8 mouse cellular contexts compared by ENCODE assay signal in genomic region chr7:112023150-112023600, GRCm38 (mm10). TPM values are rescaled to one million over a fixed set of nuclear protein-coding genes. Genes with fewer than 3 reads are reported as not detected.
DNase-seq lines count a peak whose midpoint lies in the region; ATAC-seq and TF ChIP-seq lines count a peak whose summit lies in the region.

Gene Usp47 (plus strand): TSS chr7:112023504.

- peak within 1 kb of the TSS; percentile 86 for H3K4me3 ChIP-seq in bone marrow, adult 2 months (replicated peaks; ENCODE audit: control insufficient read depth, low read depth, low read length)
- H3K4me3 ChIP-seq in embryonic facial prominence, embryonic 14.5 days (ENCODE audit: low read depth, low read length): peak within 1 kb of the TSS; percentile 98
- peak within 1 kb of the TSS; percentile 92 for H3K4me3 ChIP-seq in limb, embryonic 13.5 days
- peak within 1 kb of the TSS; percentile 95 for H3K4me3 ChIP-seq in midbrain, embryonic 15.5 days

- no peaks in the 10 kb centered on the region for H3K9me3 ChIP-seq in embryonic facial prominence, embryonic 14.5 days (ENCODE audit: control insufficient read depth, low read length)
- H3K9me3 ChIP-seq in limb, embryonic 13.5 days: no peaks in the 10 kb centered on the region
- no peaks in the 10 kb centered on the region for H3K9me3 ChIP-seq in midbrain, embryonic 15.5 days

- TF ChIP-seq CTCF in bone marrow, adult 2 months (IDR thresholded peaks at IDR 0.05; ENCODE audit: control insufficient read depth, insufficient read depth, low read length): peak; percentile 71

- H3K4me2 ChIP-seq in embryonic facial prominence, embryonic 14.5 days (ENCODE audit: low read depth, low read length): peak within 1 kb of the TSS; percentile 81
- peak within 1 kb of the TSS; percentile 82 for H3K4me2 ChIP-seq in limb, embryonic 13.5 days (replicated peaks)
- H3K4me2 ChIP-seq in midbrain, embryonic 15.5 days: peak within 1 kb of the TSS; percentile 85

- WGBS in bone marrow, adult 2 months: under 1% methylated on average over 54 of the region's 54 CpGs
- 2% methylated on average over 26 of the region's 54 CpGs for WGBS in embryonic facial prominence, embryonic 14.5 days
- WGBS in limb, embryonic 13.5 days: 1% methylated on average over 40 of the region's 54 CpGs
- WGBS in midbrain, embryonic 15.5 days: under 1% methylated on average over 46 of the region's 54 CpGs

- peak; percentile 93 for ATAC-seq in embryonic facial prominence, embryonic 14.5 days (ENCODE audit: low read depth)
- ATAC-seq in limb, embryonic 13.5 days (ENCODE audit: low FRiP score, low read depth): peak; percentile 91
- ATAC-seq in midbrain, embryonic 15.5 days (replicated peaks): peak; percentile 93

- 0 out of 2 replicates have a peak, but pooled peaks cover 2% of the 10 kb centered on the region for H3K36me3 ChIP-seq in embryonic facial prominence, embryonic 14.5 days (ENCODE audit: control insufficient read depth, insufficient read depth, low read length)
- H3K36me3 ChIP-seq in limb, embryonic 13.5 days: peaks cover 7% of the 10 kb centered on the region
- no peaks in the 10 kb centered on the region for H3K36me3 ChIP-seq in midbrain, embryonic 15.5 days (replicated peaks)

- H3K27me3 ChIP-seq in embryonic facial prominence, embryonic 14.5 days (replicated peaks; ENCODE audit: control insufficient read depth, insufficient read depth, low read length): no peaks in the 10 kb centered on the region
- H3K27me3 ChIP-seq in limb, embryonic 13.5 days: no peaks in the 10 kb centered on the region
- H3K27me3 ChIP-seq in midbrain, embryonic 15.5 days (replicated peaks): no peaks in the 10 kb centered on the region

- no peaks in the 10 kb centered on the region; the same call in 1 of the 2 replicates for H3K4me1 ChIP-seq in bone marrow, adult 2 months (ENCODE audit: control insufficient read depth, insufficient read depth, low read length)
- peaks cover 24% of the 10 kb centered on the region for H3K4me1 ChIP-seq in embryonic facial prominence, embryonic 14.5 days (ENCODE audit: control insufficient read depth, insufficient read depth, low read length)
- peaks cover 32% of the 10 kb centered on the region for H3K4me1 ChIP-seq in limb, embryonic 13.5 days
- H3K4me1 ChIP-seq in midbrain, embryonic 15.5 days: peaks cover 38% of the 10 kb centered on the region

- peak within 1 kb of the TSS; percentile 98 for H3K27ac ChIP-seq in bone marrow, adult 2 months (ENCODE audit: control insufficient read depth, insufficient read depth, low read depth, low read length, poor library complexity)
- peak within 1 kb of the TSS; percentile 98 for H3K27ac ChIP-seq in embryonic facial prominence, embryonic 14.5 days (replicated peaks; ENCODE audit: low read depth, low read length)
- peak within 1 kb of the TSS; percentile 98 for H3K27ac ChIP-seq in limb, embryonic 13.5 days
- H3K27ac ChIP-seq in midbrain, embryonic 15.5 days: peak within 1 kb of the TSS; percentile 98

- peak; percentile 68; the same call in 1 of the 2 replicates for TF ChIP-seq POLR2A in bone marrow, adult 2 months (IDR thresholded peaks at IDR 0.05; ENCODE audit: borderline replicate concordance, control insufficient read depth, low read depth, low read length)

- H3K9ac ChIP-seq in embryonic facial prominence, embryonic 14.5 days (ENCODE audit: low read depth, low read length): peak within 1 kb of the TSS; percentile 99
- peak within 1 kb of the TSS; percentile 96 for H3K9ac ChIP-seq in limb, embryonic 13.5 days
- H3K9ac ChIP-seq in midbrain, embryonic 15.5 days: peak within 1 kb of the TSS; percentile 98

- DNase-seq in A20 (ENCODE audit: low read depth, low spot score): peak; percentile 88
- peak; percentile 89 for DNase-seq in embryonic facial prominence, embryonic 14.5 days (ENCODE audit: low spot score)
- peak; percentile 66 for DNase-seq in heart, adult 8-10 months (ENCODE audit: low spot score)
- DNase-seq in kidney, adult 9 months: peak; percentile 79
- DNase-seq in spleen, adult 18-20 months: peak; percentile 72 to 78

RNA-seq across cellular contexts. Expression of gene Usp47, which starts in this region (rescaled TPM):
- polyA plus RNA-seq in bone marrow, adult 2 months (2011; ENCODE audit: insufficient read depth, insufficient read length, low replicate concordance, missing spikeins): 14.4 and 25.5 TPM in 2 replicates
- polyA plus RNA-seq in embryonic facial prominence, embryonic 14.5 days (2014; fragmentation: Nextera tagmentation; extraction: Ambion mirVana): 86.7 and 88.4 TPM in 2 replicates
- total RNA-seq in heart, adult 8-10 months (2022): 10 to 100 TPM; 82.4 to 97.0 (median 88.2) TPM
- 76.8 and 80.1 TPM in 2 replicates for polyA plus RNA-seq in limb, embryonic 13.5 days (2015; fragmentation: Nextera tagmentation; extraction: Ambion mirVana)
- polyA plus RNA-seq in midbrain, embryonic 15.5 days (2015; fragmentation: Nextera tagmentation; extraction: Ambion mirVana): 78.6 and 82.5 TPM in 2 replicates

Comparison
In these comparisons a context has a peak if more than half of its experiments do, and no peak if none do; other contexts are left out.
1. Peak in every context shown above with its lines: DNase-seq, ATAC-seq, H3K4me3 ChIP-seq and H3K27ac ChIP-seq.